Mouse (Mus musculus) spleen, adult 18-20 months (tissue): ENCODE results near the gene Ssbp3.

ENCODE experiments used
- DNase-seq, 2 experiments: peaks; one replicate each; pipeline ENCODE4 v3.0.0; 2022; ENCODE audit warnings: mixed read lengths in 2 of 2

Gene Ssbp3

DNA sequence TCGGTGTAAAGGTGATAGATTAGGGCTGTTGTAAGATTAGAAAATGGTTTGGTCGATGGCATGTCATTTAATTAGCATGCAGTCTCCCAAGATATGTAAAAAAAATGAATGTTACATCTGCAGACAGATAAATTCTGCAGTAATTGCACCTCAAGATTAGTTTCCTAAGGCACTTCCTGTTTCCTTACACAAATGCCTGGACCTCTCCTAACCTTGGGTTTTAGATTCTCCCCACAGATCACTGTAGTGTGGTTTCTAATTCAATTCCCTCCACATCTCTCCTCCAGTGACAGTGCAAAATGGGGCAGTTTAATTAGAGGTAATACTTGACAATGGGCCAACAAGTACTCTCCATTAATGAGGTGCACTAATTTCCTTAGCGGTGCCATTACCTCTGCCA is 152.7 kb downstream of the Ssbp3 start:
- DNase-seq = no peak

DNA sequence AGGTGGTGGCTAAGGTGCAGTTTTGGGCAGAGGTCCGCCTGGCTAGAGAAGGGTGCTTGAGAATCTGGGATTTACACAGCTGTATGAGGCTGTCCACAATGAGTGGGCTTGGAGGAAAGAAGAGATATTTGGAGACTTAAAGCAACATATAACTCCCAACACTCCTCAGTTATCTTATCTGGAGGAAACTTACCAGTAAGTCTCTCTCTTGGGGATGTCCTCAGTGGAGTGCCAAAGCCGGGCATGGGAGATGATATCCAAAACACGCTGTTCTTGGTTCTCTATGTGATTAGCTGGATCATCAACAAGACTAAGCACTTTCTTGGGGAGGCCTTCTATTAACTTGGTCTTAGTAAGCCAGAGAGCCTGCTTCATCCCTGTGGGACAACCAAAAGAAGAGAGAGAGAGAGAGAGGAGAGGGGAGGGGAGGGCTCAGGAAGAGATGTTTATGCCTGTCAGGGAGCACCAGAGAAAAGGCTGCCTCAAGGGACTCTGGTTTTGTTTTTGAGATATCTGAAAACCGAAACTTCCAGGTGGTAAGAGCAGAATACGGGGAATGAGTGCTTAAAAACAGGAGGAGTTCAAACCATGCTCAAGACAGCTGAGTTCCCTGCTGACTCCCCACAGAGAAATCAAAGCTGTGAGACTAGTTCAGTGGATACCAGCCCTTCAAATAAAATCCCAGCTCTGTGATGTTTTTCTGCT is 154.0 kb downstream of the Ssbp3 start:
- no peak for DNase-seq

DNA sequence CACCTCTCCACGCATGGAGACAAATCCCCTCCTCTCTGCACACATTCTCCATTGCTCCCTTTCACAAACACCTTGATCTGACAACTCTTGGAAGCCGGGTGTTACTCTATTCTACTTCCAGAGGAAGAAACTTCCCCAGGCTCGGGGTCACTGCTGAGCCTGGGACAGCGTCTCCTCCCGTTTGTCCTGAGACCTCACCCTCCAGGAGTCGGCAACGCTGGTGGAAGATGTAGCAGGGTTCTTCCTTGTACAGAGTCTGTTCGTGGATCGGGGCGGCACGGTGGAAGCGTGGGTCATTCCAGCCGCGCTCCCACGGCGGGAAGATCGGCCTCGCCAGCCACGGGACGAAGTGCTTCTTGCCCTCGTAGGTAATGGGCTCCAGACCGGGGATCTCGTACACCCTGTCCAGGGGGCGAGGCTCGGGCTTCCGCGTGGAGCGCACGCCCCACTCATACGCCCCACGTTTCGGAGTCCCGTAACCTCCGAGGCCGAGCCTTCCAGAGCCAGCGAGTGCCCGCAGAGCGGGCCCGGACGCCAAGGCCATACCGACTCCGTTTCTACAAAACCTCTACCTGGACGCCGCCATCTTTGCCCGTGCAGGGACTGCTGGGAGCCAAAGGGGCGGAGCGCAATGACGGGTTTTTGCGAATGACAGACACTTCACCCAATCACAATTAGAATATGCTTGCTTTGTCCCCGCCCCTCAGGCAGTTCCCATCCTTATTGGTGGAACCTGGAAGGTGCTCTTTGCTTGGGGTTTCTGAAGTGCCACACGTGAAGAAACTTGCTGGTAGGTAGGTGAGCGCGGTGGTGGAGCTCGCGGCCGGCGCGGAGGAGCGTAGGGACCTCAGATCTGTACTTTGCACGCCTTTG is 156.0 kb downstream of the Ssbp3 start, which contains the start of the genes Mrpl37 and Cyb5rl:
TSS of gene Mrpl37 (minus strand) at position 617 of the 873 bp plus-strand sequence.
TSS of gene Cyb5rl (plus strand) at position 737 of the 873 bp plus-strand sequence.
- peak; percentile 89 to 92 for DNase-seq

DNA sequence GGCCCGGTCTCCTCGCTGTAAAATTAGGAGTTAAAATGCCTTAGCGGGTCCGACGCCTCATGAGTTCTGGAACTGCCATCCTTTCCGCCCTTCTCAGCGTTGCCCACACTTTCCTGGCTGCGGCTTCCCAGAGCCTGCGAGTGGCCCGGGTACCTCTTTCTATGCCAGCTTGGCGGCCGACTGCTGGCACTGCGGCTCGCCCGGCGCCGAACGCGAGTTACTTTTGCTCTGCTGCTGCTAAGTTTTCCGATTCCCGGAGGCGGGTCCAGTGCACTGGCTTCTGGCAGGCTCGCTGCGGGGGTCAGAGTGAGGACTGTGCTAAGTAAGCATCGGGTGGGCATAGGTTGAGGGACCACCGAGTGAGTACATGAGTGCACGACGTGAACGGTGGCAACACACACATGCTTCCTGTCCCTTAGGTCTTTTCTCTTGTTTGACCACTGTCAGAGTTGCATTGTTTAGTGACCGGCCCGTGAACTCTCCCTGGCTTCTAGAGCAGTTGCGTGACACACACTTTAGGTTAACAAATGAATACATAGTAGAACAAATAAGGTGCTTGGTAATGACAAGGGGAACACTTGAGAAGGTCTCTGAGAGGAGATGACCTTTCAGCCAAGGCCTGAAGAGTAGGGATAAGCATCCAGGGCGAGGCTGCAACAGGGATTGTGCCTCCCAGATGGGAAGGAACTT is 156.8 kb downstream of the Ssbp3 start:
- DNase-seq = peak in 1 of 2 experiments; percentile 20

DNA sequence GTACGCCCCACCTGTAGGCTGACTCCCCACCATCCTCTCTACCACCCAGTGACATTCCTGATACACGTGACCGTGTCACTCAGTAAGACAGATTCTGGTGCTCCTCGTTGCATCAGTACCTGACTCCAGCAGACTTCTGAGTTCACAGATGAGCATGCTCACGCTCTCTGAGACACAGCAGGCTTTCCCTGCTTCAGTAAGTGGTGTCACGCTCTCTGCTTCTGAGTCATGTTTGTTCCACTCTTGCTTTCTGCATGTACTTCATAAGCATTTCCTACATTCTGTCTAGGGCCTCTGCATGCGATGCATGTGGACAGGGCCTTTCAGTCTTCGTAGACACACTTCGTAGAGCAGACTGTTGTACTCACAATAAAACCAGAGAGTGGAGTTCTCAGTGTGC is 161.8 kb downstream of the Ssbp3 start:
- no peak for DNase-seq

DNA sequence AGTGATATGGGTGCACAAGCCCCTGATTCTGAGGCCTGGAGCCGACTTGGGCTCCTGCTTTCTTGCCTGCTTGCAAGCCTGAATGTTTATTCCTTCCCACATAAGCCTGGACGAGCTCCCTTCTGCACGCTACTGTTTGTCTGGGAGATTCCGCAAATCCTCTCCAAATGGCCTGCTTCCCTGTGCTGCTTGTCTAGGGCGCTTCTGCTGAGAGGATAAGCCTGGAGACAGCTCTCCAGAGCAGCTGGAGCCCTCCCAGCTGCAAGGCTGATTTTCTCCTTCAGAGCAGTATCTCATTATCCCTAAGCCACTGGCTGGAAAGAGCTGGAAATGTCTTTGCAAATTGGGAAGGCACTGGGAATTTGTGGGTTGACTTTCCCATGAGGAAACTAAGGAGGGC is 165.0 kb downstream of the Ssbp3 start:
- no peak for DNase-seq

DNA sequence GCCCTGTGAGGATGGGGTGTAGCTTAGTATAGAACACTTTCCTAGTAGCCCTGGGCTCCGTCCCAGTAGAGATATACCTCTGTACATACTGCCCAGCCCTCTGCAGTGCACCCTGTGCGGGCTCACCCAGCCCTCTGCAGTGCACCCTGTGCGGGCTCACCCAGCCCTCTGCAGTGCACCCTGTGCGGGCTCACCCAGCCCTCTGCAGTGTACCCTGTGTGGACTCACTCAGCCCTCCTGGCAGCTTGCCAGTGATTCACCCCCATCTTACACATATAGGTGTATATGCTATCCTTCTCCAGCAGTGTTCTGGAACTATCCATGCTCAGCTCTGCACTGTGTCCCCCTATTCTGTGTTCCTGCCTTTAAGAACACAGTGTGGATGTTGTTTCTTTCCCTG is 168.4 kb downstream of the Ssbp3 start:
- no peak for DNase-seq

DNA sequence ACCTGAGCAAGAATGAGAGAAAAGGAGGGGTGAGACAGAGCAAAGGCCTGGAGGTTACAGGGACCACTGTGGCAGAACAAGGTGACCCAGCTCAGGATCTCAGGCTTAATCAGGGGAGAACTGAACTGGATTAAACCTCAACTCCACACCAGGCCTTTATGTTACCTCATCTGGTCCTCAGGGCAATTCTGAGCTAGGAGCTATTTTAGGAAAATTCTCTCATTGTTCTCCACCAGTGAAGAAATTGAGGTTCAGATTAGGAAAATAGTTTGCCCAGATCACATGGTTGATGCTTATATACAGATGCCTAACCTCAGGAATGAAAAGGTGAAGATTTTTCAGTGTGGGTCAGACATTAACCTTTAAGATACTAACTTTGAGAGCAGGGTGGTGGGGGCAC is 169.2 kb downstream of the Ssbp3 start:
- DNase-seq = no peak

DNA sequence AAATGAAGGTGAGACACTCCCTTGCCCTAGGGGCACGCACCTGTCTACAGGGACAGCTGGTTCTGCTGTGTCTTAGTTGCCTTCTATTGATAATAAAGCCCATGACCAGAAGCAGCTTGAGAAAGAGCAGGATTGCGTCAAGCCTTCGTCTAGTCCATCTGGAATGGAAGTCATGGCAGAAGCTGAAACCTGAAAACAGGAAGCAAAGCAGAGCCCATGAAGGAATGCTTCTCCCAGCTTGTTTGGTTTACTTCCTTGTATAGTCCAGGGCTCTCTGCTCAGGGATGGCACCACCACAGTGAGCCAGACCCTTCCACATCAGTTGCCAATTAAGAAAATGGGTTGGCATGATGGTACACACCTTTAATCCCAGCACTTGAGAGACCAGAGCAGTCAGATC is 171.7 kb downstream of the Ssbp3 start:
- DNase-seq = no peak

DNA sequence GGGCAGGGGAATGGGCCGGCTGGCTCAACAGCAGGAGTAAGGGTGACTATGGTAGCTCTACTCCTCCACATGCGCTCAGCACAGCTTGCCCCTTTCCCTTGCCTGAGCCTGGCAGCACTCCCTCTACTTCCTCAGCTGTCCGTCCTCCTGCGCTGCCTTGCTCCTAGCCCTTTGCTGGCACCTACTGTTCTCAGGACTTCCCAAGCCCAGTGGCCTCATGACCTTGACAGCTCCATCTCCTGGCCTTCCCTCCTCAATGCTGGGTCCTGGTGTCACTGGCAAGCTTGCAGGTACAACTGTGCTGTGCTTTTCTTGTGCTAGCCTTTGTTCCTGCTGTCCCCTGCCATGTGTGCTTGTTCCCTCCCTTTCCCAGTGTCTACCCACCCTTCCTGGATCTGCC is 172.6 kb downstream of the Ssbp3 start:
- no peak for DNase-seq

DNA sequence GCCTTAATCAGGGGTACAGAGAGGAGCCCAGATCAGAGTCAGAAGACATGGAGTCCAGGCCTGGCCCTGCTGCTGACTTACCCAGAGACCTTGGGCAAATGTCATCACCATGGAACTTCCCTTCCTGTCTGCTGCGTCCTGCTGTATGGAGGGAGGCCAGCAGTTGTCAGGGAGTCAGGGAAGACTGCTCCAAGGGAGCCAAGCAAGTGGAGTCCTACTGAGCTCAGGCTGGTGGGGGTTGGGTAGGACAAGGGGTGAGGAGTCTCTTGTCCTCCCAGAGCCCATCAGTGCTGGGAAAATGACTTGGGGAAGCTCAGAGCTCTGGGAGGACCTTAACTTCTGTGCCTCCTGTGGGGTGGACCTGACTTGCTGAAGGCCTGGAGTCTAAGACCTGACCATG is 173.8 kb downstream of the Ssbp3 start:
- DNase-seq = no peak

DNA sequence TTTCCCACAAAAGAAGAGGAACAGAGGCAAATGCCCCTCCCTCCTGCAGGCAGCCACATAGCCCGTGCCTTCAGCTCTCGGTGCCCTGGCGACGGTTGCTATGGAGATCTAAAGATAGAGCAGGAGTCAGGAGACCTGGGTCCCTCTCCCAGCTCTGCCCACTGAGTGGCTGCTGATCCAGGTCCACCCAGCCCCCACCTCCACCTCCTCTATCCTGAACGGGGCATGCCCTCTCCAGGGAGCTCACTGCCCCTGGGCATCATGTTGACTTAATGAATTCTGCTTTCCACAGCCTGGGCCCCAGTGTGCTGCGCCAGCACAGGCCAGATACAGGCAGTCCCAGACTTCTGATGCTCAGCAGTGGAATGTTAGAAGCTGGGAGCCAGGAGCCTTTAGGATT is 174.4 kb downstream of the Ssbp3 start:
- DNase-seq = no peak

DNA sequence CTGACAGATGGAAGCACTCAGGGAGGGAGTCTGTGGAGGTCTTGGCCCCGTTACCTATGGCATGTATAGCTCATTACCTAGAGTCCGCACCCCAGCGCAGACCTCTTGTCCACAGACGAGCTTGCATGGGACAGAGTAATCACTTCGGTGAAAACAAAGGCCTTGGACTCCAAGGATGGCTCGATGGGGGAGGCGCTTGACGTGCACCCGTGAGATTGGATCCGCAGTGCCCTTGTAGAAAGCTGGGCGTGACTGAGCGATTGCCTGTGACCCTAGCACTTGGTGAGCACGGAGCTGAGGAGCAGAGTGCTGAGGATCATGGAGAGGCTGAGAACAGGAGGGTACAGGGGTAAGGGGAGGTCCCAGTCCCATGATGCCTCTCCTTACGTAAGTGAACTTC is 181.2 kb downstream of the Ssbp3 start:
- no peak for DNase-seq

DNA sequence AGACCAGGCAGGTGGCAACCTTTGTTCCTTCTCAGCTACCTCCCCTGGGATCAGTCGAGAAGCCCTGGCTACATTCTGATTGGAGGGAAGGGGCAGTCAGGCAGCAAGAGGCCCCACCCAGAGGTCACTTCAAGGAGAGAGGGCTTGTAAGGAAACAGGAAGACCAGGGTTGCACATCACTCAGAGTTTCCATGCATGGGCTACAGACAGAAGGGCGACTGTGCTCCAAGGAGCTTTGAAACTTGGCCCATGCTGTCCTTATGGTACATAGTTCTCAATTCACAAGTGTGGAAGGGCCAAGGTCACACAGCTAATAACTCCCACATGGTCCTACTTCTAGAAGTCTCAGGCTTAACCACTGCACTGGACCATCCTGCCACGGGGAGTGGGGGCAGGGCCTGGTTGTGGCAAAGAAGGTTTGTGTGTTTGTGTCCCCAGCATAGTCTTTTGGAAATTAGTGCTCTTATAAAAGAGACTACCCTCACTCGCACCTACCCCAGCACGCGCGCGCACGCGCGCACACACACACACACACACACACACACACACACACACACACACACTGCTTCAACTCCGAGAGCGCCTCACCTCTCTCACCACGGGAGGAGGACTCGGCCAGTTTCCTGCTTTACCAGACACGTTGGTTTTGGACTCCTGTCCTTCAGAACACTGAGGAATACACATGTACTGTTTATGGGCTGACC is 184.1 kb downstream of the Ssbp3 start:
- DNase-seq = no peak

DNA sequence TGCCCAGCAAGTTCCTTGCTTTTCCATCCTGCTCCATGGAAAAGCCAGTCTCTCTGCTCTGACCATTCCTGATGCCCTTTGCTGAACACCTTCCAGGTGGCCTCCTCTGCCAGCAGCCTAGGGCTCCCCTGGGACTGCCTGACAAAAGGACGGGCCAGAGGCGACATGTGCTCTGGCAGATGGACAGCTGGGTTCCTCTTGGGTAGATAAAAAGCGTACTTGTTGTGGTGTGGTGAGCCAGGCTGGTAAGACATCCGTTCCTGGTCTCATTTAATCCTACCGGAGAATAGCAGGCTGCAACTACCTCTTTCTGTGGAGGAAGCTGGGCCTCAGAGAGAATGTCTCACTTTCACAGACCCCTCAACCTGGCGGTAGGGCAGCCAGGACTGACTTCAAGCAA is 185.5 kb downstream of the Ssbp3 start:
- DNase-seq = no peak

DNA sequence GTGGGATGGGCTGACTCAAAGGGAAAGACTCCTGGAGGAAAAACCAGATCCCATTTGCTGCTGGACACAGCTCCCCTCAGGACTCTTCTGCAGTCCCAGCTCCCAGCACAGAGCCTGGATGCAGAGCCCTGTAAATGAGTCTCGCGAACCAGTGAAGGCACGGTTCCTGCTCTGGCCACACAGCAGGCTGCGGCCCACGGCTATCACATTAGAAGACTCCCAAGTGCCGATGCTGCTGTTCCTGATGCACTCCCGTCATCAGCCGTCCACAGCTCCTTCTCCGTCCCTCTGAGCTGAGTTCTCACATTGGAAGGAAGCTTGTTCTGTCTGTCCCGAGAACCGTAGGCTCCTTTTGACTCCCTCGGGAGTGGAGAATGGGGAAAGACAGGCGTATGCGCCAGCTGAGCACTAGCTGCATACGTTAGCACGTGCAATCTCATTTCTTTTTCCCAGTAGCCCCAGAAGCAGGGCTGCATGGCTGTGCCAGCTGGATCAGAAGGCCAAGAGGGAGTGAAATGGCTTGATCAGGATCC is 186.4 kb downstream of the Ssbp3 start, which contains the start of gene Cdcp2:
TSS of gene Cdcp2 (plus strand) at position 51 of the 533 bp plus-strand sequence.
- no peak for DNase-seq

DNA sequence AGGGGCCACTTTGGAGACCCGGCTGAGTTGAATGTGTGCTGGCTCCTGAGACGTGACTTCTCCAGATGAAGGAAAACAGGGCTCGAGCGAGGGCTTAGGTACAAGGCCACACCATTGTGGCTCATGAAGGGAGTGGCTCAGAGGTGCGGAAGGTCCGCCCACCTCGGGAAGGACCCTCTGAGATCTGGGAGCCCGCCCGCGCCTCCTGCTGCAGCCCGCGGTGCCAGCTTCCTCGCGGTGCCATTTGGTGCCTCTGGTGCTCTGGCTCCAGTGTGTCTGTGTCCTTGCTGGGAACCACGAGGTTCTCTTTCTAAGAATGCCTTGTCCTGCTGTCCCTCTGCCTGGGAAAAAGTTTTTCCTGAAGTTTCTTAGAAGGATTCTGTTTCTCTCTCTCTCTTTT is 187.4 kb downstream of the Ssbp3 start:
- no peak for DNase-seq

DNA sequence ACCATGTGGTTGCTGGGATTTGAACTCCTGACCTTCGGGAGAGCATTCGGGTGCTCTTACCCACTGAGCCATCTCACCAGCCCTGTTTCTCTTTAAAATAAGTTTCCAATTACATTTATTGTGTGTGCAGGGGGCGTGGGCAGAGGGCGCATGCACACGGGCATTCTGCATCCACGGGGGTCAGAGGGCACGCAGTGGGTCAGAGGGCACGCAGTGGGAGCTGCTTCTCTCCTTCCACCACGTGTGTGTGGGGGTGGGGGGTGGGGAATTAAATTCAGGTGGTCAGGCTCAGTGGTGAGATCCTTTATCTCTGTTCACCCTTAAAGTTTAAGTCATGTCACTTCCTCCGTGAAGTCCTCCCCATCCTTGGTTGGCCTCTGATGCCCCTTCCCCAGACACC is 187.9 kb downstream of the Ssbp3 start:
- no peak for DNase-seq

DNA sequence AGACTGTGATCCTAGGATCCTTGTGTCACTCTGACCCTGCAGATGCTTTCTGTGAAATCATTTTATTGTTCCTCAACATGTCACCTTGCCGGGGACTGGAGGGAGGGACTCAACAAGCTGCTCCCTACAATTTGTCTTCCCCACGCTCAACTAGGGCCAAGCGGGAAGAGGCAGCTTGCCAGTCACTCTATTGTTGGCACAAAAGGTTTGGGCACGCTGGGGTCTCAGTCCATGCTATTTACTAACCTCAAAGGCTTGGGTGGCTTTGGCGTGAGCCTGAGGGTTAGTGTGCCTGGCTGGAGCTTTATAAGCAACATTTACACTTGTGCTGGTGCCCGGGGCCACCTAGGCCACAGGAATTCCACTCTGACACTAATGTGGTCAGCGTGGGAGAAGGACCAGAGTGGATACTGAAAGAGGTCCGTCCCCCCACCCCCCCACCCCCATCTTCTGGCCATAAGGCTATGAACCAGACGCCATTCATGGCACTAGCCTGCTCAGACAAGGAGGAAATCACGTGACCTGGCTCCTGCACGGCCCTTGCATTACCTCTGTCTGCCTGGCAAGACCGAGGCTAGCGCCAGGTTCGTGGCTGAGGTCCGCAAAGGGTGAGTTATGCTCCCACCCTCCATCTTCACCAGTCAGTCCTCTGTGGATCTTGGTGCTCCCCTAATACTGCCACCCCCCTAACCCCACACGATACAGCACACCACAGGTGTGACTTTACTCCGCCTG is 188.5 kb downstream of the Ssbp3 start:
- DNase-seq = no peak
